Mouse (Mus musculus) olfactory bulb, adult 2 months (tissue): ENCODE data around the gene Setd1b.

Experiments used
- CTCF ChIP-seq: fragments of 200-500 bp; IDR thresholded peaks from 2 replicates; pipeline ENCODE4 v1.5.1; 2012; ENCODE audit warnings: low read depth, mild to moderate bottlenecking, low read length, moderate library complexity; ENCODE audit not compliant: insufficient read depth
- POLR2A ChIP-seq: fragments of 200-500 bp; IDR thresholded peaks from 2 replicates; pipeline ENCODE4 v1.6.1; 2012; ENCODE audit warnings: mild to moderate bottlenecking, low read depth, low read length, moderate library complexity; ENCODE audit not compliant: insufficient read depth

GRCm38 (mm10) chr5:123151077-123151476 is 9.1 kb downstream of the Setd1b start:
- TF ChIP-seq POLR2A (no peak), CTCF (no peak)
